Mouse (Mus musculus) mesoderm, embryonic 11.5 days (tissue): Measurements from ENCODE around the gene Rps18.
A peak's percentile ranks its signal among the peaks of the same experiment; 100 is the strongest.
"Not testable (repeated sequence)": the region's sequence is repeated elsewhere in the genome, so short reads cannot be mapped to it uniquely, and the experiment has no call there.

ENCODE experiments used
- DNase-seq: peaks from one replicate; pipeline ENCODE4 v3.0.0-alpha.2; 2012; ENCODE audit warnings: low read depth, low spot score

Rps18 gene

DNA sequence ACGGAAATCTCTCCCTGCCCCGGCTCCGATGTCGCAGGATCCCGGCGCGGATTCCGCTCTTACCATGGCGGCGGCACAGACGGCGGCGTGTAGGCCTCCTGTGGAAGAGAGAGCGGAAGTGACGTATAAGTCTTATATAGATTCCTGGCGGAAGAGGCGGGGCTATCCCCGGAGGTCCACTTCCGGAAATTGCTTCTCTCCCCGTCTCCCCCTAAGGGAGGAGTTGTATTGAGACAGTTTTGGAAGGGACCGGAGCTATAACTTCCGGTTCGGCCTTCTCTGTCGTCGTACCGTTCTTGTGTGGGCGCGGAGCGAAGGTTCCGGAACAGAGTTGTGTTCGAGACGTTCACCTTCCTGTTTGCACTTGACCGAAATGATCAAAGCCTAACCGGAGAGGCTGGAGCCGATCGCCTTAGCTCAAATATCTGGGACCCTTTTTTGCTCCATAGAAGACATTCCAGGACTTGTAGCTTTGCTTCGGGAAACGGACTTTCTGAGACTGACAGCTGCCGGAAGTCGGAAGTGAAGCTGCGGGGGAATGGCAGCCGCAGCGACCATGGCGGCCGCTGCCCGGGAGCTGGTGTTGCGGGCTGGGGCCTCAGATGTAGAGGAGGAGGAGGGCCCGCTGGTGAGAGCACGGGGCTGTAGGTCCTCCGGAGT is at the start of gene Rps18, which contains the start of gene Vps52:
Gene Rps18 (minus strand): TSS at position 447 of the 660 bp plus-strand sequence.
Gene Vps52 (plus strand): TSS at position 258 of the 660 bp plus-strand sequence.
- DNase-seq, result peak; percentile 98

GRCm38 (mm10) chr17:34003426-34003825 is 47.6 kb upstream of the Rps18 start:
- no peak for DNase-seq

- not testable (repeated sequence) for DNase-seq
Observed at GRCm38 (mm10) chr17:34000796-34001195, 45.0 kb upstream of the Rps18 start.

- DNase-seq, result peak; percentile 88
Observed at GRCm38 (mm10) chr17:34000150-34000537, 44.3 kb upstream of the Rps18 start, which contains the start of gene H2-K1. Gene H2-K1 (minus strand): TSS chr17:34000347.

GRCm38 (mm10) chr17:33999341-34000149 is 43.7 kb upstream of the Rps18 start:
- no peak for DNase-seq

DNA sequence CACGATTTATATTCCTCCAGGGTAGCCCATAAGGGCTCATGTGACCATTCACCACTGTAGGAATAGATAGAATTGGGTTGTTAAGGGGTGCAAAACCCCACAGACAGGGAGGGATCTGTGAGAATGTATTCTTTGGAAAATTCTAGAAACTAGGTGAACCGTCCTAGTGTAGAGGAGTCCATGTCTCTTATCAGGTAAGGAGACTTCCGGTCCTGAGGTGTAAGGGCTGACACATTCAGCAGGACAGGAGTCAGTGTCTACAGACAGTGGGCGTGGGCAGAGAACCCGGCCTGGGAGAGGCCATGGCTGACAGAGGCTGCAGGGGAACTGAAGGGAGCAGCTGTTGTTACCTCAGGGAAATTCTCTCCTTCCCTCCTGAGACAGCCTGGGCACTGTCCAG is 42.9 kb upstream of the Rps18 start:
- not testable (repeated sequence) for DNase-seq

- DNase-seq, result not testable (repeated sequence)
Observed at GRCm38 (mm10) chr17:33997025-33997424, 41.2 kb upstream of the Rps18 start.

DNA sequence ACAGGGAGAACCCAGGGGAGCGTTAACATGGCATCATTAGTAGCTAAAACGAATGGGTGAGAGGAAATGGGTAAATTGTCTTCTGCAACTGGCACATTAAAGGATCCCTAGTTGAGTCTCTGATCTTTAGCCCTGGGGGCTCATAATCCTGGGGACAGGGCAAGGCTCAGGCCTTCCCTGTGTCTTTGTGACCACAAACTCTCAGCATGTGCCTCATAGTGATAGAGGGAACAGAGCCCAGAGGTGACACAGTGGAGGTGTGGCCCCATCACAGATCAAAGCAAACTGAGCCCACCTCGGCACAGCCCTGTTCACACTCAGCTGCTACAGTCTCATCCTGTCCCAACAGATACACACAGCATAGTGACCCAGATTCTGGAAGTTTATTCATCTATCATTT is 39.9 kb upstream of the Rps18 start:
- no peak for DNase-seq

GRCm38 (mm10) chr17:33994959-33995358 is 39.2 kb upstream of the Rps18 start:
- no peak for DNase-seq

DNA sequence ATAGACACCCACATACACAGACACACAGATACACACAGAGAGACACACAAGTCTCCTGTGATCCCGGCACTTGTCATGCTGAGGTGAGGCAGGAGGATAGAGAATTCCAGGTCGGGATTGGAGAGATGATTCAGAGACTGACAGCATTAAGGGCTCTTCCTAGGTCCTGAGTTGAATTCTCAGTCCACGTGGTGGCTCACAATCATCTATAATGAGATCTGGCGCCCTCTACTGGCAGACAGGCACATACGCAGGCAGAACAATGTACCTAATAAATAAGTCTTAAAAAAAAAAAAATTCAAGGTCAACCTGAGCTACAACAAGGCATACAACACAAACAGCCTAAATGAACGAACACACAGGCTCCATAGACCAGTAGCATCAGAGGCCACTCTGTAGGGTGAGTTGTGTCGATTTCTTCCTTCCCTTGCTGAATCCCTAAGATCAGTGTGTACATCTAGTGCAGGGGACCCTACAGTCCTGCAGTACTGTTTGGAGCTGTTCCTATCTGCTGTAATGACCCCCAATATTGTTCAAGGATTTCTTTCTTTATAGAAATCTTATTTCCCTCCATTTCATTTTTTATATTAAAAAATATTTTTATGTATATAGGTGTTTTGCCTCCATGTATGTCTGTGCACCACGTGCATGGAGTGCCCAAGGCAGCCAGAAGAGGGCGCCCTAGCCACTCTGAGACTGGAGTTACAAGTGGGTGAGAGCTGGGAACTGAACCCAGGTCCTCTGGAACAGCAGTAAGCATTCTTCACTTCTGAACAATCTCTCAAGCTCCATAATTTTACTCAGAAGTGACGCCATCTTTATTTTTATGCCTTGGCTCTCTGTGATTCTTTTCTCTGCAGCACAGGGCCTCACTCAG is 36.2 kb upstream of the Rps18 start:
- peak; percentile 85 for DNase-seq

DNA sequence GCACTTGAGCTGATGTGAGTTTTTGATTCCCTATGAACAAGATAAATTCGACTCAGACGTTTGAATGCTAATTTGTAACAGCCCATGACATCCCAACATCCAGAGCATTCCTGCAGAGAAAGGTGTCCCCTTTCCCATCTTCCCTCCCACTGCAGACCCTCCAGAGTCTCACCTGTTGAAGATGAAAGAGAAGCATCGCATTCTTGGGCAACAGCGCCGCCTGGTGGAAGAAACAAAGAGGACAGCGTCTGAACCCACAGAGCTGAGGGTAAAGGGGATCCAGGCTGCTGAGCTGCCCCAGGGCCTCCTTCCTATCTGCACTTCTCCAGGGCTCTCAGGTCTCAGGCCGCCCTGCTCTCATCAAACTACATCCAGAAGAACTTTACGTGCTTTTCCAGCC is 26.3 kb upstream of the Rps18 start:
- not testable (repeated sequence) for DNase-seq

- not testable (repeated sequence) for DNase-seq
Observed at GRCm38 (mm10) chr17:33981192-33981909, 25.6 kb upstream of the Rps18 start.

DNA sequence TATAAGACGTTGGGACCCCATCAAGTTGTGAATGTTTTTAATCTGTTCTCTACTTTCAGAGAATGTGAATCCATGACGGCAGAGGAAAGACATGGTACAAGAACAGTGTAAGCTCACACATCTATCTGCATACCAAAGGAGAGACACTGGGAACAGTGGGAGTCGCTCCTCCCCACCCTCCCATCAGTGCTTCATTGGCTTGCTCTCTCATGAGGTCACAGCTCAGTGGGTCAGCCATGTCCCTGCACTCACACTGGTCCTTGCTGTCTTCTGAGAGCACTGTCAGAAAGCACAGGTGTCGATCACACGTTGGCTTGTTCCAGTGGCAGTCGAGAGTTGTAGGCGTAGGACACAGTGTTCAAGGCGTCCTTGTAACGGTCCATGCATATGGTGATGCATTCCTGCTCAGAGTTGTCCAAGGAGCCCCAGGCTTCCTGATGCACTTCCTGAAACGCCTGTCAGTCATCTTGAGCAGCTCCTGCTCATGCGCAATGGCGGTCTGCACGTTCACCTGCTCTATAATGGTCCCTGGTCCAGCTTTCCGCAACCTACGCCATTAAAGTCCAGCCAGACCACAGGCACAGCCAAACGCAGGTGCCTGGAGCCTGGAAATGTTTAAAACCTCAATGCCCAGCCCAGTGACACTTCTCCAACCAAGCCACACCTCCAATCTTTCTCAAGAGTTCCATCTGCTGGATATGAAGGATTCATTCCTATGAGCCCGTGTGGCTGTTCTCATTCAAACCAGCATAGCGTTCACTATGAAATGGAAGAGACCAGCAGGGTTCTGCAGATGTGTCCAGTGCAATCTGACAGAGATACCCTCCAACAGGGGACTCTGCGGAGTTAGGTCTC is 24.6 kb upstream of the Rps18 start:
- no peak for DNase-seq

DNA sequence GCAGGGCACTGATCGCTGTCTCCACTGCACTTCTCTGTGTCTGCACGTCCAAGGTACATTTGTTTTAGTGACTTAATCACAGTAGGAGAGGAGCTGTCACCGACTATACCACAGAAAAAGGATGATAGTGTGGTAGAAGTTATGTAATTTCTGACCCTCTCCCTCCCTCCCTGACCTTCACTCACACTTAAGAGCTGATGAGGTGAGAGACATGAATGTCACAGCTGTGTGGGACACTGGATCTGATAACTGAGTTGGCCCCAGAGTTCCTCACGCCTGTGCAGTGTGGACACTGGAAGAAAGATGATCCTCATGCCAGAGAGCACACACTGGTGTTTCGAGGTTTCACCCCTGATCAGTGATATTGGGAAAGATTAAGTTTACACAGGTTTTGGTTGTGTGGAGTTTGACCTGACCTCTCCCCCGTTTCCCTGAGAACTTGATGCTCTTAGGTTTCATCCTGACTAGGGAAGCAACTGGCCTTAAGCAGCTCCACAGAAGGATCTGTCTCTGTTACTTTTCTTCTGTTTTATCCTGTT is 23.8 kb upstream of the Rps18 start:
- no peak for DNase-seq

DNA sequence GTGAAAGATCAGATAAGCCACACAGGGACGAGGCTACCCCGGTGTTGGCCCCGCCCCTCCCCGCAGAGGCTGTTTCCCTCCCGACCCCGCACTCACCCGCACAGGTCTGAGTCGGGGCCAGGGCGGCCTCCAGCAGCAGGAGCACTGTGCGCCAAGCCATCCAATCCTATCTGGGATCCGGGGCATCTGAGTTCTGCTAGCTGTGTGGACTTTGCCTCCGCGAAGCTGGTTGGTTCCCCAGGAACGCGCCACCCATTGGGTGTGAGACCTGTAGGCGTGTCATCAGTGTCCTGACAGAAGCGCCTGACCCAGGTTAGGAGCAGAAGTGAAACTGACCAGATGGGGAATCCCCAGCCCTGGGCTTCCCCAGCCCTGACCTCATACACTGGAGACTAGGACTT is 22.8 kb upstream of the Rps18 start:
- DNase-seq, result peak; percentile 41

- no peak for DNase-seq
Observed at GRCm38 (mm10) chr17:33977861-33978557, 22.2 kb upstream of the Rps18 start.

DNA sequence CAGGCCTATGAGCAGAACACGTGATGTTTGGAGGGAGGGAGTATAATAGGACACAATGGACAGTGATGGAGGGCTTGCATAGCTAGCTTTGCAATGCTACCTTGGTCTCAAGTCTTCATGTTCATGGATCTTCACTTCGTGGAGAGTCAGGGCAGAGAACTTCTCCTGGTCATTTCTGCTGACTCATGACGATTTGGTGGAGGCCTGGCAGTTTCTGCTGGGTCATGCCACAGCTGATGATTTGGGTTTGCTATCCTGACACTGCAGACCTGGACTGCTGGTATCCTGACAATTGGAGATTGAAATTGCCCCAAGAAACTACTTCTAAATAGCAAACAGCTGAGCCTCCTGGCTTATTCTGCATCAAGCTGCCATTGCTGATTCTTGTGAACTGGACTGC is 17.8 kb upstream of the Rps18 start:
- no peak for DNase-seq

DNA sequence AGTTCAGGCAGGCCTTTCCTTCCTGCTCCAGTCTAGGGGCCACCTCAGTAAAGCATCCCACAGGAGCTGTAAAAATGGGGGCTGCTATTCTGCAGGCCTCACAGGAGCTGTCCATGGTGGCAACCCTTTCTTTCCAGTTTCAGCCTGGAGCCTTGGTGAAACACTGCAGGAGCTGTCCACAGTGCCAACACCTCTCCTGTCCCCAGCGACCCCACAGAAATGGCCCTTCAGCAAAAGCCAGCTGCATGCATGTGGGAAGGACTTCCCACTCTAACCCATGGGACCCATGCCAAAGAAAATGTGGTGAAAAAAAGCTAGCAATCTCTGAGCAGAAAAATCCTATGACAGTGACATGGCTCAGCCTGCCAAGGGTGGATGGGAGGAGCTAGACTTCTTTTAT is 16.9 kb upstream of the Rps18 start:
- no peak for DNase-seq

- no peak for DNase-seq
Observed at GRCm38 (mm10) chr17:33969394-33969793, 13.6 kb upstream of the Rps18 start.
